Mouse (Mus musculus): ENCODE measurements at regions not wholly inside any gene's neighbourhood (a gene's known extent, or its start where the extent isn't known, plus 50 kb on each side); places are given as distances from the start of the nearest gene placed in this dataset.

DNA sequence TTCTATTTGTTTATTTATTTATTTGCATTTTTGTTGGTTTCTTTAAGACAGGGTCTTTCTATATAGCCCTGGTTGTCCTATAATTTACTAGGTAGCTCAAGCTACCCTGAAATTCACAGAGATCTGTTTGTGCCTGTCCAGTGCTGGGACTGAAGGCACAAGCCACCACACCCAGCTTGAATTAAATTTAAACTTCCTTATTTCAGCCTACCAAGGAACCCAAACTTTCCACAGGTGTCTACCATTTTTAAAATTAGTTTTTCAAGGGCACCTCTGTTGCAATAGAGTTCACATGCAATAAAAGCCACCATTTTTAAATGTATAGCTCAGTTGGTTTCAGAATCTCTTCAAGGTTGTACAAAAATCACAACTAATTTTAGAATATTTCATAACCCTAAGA is 110.2 kb upstream of the Spred1 start:
- intact Hi-C loops (cut with DNase I) = no loop called here
- DNase-seq (ENCODE audit: extremely low spot score in 1 of 2, low spot score in 2 of 2) = no peak

DNA sequence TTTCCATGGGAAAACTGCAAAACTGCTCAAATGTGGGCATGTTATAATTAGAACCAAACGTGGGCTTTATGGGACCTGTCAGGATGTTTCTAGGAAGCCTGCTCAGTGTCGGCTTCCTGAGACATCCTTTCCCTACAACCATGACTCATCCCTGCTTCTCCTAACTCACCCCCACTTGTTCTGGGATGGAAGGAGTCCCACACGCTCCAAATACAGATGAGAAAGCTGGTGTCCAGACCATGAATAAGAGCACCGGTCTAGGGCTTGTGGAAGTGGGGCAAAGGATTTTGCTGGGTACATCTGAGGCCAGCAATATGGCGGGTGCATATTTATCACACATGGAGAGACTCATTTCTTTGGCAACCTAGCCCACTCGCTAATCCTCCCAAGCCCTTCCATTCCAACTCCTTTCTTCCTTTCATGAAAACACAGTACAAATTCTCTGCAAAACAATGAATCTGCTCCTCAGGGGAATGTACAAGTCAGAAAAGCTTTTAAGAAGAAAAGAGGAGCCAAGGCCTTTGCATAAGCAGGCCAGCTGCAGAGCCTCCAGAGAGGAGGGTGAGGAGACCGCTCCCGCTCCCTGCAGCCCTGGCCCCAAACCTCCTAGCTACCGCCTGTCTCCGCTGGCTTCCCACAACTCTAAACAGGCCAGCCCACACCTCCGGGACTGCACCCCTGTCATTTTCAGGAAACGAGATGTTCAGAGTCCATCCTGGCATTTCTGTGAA is 103.1 kb upstream of the Spred1 start:
- DNase-seq (ENCODE audit: extremely low spot score in 1 of 2, low spot score in 2 of 2) = peak; percentile 27 to 38
- intact Hi-C loops (cut with DNase I) = loop anchor here (5.0 kb wide), 1 partner anchor 101 kb away; no protein-coding TSS in a partner anchor

DNA sequence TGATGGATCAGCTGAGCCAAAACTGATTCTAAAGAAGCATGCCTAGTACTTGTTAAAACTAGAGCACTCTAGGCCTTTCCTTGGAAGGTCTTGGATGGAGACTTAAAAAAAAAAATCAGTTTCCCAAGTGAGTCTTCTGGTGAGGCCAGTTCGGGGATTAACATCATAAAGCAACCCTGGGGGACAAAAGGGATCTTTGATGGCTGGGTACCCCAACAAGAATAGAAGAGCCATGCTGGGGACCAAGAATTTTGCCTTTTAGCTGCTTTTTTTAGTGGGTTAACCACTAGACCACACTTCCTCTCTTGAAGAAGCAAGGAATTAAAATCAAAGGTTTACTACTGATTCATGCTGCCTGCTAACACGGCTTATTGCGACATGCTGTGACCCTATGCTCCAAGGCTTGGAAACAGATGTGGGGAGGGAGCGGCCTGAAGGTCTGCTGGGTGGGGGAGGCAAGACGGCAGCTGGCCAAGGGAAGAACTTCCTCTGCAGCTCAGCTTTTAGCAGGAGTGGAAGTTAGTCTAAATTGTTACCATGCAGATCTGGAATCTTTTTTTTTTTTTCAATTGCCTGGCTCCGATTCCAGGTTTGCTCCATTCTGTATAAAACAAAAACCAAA is 102.1 kb upstream of the Spred1 start:
- intact Hi-C loops (cut with DNase I) = loop anchor here (1.0 to 5.0 kb wide), 2 partner anchors 101 to 102 kb away; no protein-coding TSS in a partner anchor
- peak; percentile 20 to 86 for DNase-seq (ENCODE audit: extremely low spot score in 1 of 2, low spot score in 2 of 2)

DNA sequence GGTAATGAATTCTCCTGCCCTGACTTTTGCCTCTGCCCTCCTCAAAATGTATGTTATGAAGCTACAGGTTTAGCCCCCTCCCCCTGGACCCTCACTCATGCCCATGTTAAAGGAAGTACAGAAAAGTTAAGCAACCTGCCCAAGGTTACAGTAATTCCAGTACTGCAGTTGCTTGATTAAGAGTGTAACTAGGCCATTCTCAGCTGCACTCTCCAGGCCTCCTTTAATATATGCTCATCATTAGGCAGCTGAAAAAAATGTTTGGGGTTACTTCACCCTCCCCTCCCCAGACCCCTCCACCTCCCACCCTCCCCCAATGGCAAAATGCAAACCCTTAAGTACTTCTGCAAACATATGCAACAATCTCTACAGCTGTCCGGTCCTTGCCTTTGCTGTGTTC is 101.6 kb upstream of the Spred1 start:
- intact Hi-C loops (cut with DNase I) = loop anchor here (1.0 to 5.0 kb wide), 2 partner anchors 101 to 102 kb away; no protein-coding TSS in a partner anchor
- no peak for DNase-seq (ENCODE audit: extremely low spot score in 1 of 2, low spot score in 2 of 2)

DNA sequence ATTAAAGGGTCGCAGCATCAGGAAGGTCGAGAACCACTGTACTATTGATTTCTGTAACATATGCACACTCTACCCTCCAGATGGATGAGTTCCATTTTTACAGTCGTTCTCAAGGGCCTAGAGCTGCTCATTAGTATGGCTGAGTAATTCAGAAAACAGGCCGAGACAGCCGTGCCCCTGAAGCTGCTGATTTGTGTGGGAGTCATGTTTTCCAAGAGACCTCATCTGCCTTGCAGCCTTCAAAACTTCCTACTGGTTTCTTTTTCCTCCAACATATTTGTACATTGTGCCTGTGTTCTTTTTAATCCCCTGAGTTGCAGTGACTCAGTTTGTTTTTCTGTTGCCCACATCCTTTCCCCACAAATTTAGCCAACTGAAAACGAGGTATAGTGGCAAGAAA is 99.4 kb upstream of the Spred1 start:
- intact Hi-C loops (cut with DNase I) = no loop called here
- no peak for DNase-seq (ENCODE audit: extremely low spot score in 1 of 2, low spot score in 2 of 2)

DNA sequence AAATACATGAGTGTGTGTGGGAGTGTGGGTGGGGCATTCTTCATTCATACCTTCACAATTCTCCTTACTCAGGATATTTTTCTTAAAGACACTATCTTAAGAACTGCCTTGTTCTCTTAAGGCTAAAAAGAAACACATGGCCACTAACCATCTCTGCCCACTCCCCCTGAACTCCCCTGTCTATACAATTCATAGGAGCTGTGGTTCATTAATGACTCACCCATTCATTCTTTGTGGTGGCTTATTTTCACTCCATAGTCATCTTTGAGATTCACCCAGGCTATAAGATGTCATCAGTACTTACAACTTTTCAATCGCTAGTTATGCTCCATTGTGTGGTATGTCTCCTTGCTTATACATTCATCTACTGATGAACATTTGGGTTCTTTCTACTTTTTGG is 97.7 kb upstream of the Spred1 start:
- DNase-seq (ENCODE audit: extremely low spot score in 1 of 2, low spot score in 2 of 2) = no peak
- intact Hi-C loops (cut with DNase I) = no loop called here

DNA sequence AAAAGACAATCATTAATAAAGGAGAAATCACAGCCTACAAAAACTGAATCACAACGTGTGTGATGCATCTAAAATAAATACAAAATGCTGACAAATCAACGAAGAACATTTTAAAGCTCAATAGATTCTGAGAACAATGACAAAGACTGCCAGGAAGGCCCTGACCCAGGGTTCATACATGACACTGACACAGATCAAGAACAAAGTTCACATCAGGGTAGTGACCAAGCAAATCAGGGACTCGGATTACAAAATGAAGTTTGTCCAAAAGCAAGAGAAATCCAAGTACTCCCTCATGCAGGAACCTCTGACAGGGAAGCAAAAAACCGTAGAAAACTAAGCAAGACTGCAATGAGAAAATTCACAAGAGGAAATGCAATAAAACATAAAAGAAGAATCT is 94.1 kb upstream of the Spred1 start:
- DNase-seq (ENCODE audit: extremely low spot score in 1 of 2, low spot score in 2 of 2) = no peak
- intact Hi-C loops (cut with DNase I) = no loop called here

DNA sequence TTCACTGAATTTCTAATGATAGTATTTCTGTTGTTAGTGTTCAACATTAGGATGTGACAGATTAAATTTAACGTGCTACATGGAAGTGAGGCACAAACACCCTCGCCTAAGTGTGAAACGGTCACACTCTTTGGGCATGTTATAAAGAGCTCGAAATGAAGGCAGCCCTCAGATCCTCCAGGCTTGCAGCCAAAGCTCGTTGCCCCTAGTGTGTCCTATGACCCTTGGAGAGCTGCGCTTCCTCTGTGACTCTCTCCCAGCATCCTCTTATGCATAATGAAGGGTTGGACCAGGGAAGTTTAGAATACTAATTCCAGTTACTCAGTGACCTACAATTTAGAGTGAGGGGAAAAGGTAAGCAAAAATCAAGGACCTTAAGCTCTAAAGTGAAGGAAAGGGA is 92.4 kb upstream of the Spred1 start:
- DNase-seq (ENCODE audit: extremely low spot score in 1 of 2, low spot score in 2 of 2) = no peak
- intact Hi-C loops (cut with DNase I) = no loop called here

DNA sequence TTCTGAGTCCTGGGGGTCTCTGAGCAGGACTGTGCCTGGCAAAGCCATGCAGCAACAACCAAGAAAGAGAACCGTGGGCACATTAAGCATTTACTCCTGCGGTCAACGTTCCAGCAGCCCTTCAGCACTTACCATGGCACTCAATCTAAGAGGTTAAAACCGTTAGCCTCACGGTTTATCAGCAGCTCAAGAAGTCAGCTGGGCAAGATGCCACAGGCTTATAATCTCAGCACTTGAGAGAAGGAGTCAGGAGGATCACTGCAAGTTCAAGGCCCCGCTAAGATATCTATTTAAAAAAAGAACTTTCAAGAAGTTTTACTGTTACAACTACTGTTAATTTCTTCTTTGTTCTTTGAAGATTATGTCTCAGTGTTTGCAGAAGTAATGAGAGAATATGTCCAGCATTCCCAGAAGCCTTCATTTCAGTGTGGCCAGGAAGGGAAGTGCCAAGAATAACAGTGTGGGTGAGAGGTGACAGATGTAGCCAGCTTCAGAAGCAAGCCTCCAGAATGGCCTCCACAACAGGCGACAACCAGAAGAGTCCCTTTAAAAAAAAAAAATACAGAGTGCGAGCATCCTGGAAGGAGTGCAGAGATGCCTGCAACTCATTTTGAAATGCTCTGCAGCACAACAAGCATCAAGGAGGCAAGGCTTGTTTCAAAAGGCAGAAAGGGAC is 84.8 kb upstream of the Spred1 start:
- intact Hi-C loops (cut with DNase I) = no loop called here
- no peak for DNase-seq (ENCODE audit: extremely low spot score in 1 of 2, low spot score in 2 of 2)

DNA sequence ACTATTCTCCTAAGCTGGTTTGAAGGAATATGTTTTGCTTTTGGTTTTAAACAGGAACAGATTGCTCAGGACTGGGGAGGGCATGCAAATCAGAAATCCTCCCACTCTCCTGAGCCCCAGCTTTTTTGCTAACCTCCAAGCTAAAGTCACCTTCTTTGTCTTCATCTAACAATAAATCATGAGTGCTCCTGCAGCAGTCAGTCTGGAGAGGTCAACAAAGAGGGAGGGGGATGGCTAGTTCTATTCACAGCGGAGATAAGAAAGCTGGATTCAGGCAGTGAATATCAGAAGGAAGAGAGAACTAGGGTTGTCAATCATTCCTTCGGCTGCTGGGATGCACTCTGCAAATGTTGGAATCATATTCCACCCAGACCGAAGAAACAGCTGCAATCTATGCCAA is 81.0 kb upstream of the Spred1 start:
- intact Hi-C loops (cut with DNase I) = no loop called here
- no peak for DNase-seq (ENCODE audit: extremely low spot score in 1 of 2, low spot score in 2 of 2)

DNA sequence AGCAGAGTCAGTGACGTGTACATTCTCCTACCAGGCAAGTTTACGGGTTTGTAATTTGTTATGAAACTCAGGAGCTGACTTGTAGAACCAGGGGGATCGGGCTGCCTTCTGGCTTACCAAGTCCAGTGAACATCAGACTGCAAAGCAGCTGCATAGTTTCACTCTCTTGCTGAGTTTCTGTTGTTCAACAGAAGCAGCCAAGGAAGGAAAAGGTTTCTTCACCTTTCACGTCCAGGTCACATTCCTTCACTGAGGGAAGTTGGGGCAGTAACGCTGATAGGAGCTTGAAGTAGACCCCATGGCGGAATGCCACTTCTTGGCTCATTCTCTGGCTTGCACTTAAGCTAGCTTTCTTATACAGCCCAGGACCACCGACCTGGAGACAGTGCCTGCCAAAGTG is 77.3 kb upstream of the Spred1 start:
- intact Hi-C loops (cut with DNase I) = no loop called here
- DNase-seq (ENCODE audit: extremely low spot score in 1 of 2, low spot score in 2 of 2) = no peak

DNA sequence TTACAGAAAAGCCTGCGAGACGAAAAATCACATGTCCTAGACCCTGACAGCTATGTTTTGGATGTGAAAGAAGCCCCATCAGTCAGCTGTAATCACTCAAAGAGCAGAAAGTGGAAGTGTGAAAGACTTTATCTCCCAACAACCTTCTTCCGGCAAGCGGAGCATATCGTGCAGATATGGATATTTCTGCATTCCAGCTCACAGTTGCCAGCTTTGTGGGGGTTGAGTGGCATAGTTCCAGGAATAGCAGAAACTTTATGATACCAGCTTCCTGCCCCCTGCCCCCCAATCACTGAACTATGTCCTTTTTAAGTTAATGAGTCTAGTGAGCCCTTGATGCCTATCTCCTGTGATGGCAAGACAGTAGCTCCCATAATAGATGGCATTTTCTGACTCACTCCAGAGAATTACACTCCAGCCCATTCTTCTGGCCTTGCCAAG is 72.9 kb upstream of the Spred1 start:
- DNase-seq (ENCODE audit: extremely low spot score in 1 of 2, low spot score in 2 of 2) = no peak
- intact Hi-C loops (cut with DNase I) = no loop called here

DNA sequence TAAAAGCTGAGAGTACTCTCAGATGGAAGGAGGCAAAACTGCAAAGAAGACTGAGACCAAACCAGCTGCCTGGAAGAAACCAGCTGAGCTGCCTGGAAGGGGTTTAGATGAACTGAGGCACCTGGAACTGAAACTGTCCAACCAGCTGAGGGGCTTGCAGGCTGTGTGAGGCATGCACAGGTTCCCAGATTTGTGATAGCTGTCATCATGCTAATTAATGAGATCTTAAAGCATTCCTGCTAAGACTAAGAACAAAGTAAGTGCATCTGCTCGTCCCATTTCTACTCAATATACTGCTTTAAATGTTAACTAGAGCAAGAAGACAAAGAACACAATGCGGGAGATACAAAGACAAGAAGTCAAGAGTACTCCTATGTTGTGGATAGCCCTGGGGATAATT is 71.1 kb upstream of the Spred1 start:
- intact Hi-C loops (cut with DNase I) = no loop called here

DNA sequence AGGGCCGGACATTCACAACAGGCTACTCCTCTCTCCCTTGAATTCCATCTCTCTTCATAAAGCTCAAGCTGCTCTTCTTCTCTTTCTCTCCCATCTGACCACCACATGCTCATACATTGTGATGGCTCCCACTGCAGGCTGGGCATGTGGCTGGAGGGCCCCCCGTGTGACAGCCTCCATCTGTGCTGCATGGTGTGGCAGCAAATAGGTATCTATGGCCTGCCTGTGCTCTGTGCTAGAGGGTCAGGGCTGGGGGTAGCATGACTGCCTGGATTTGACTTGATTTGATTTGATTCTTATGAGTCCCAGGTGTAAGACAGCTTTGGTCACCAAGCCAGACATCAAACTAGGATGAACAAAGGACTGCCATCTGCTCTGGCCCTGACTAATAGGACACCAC is 57.0 kb upstream of the Spred1 start:
- intact Hi-C loops (cut with DNase I) = no loop called here
- DNase-seq (ENCODE audit: extremely low spot score in 1 of 2, low spot score in 2 of 2) = no peak

More for the DNA sequence above, 71.1 kb upstream of the Spred1 start:
- no peak for DNase-seq (ENCODE audit: extremely low spot score in 1 of 2, low spot score in 2 of 2)

DNA sequence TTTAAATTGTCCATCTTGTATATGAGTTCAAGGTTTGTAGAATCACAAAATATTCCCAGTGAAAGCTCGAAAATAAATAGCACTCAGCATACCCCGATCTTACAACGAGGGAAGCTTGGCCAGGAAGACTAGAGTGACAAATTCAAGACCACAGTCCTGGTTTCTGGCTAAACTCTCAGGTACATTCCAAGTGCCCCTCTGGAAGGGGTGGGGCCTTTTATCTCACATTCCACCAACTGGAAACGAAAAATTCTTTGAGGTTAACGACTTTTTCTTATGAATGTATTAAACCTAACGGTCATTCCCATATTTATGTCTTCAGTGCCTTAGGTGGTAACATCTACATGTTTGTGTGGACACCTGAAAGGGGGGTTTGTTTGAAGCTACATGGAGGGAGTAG is 50.8 kb upstream of the Spred1 start:
- intact Hi-C loops (cut with DNase I) = no loop called here
- DNase-seq (ENCODE audit: extremely low spot score in 1 of 2, low spot score in 2 of 2) = no peak

DNA sequence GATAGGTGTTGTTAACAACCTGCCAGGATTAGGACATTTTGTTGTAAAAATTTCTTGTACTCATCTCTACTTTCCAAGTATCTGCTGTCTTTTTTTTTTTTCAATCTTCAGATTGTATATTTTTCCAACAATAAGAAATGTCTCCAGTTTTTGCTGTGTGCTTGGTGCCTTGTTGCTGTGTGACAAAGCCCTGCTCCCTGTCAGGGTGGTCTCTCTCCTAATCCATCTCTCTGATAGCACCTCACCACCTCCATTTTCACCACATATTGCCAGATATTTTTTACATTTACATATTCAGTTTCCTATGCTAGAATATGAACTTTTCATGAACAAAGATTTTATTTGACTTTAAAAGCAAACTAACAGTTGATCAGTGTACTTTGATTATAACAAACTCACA is 50.1 kb upstream of the Spred1 start:
- intact Hi-C loops (cut with DNase I) = no loop called here
- DNase-seq (ENCODE audit: extremely low spot score in 1 of 2, low spot score in 2 of 2) = no peak

Measured in left cerebral cortex, postnatal 10 days (tissue).